Mouse (Mus musculus): ENCODE results near the gene Gm20388. TPM values are rescaled to one million over a fixed set of nuclear protein-coding genes. Genes with fewer than 3 reads are reported as not detected.
A peak's percentile ranks its signal among the peaks of the same experiment; 100 is the strongest.
"Not testable (repeated sequence)": the region's sequence is repeated elsewhere in the genome, so short reads cannot be mapped to it uniquely, and the experiment has no call there.

The Gm20388 gene
- polyA plus RNA-seq, 1 experiment = 59.3 TPM

DNA sequence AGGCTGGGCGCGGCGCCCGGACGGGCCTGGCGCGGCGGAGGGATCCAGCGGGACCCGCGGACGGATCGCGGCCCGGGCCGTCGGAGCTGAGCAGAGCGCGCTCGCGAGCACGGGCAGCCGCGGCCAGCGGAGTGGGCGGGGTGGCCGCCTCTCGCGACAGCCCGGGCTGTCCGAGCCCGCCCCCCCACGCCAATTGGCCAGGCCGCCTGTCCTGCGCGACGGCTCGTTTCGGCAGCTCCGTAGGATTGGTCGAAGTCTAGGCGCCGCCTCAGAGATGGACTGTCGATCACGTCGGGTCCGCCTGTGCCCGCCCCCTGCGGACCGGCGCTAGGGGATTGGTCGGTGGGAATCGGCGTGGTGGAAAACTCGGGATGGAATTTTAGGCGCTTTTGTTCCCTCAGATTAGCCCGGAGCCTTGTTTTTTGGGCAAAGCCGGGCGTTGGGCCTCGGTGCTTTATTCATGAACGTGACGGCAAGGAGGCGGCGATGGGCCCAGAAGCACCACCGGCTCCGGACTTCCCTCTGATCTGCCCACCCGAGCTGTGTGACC, 1742.2 kb downstream of the Gm20388 start, which contains the start of gene Zcchc14:
TSS of gene Zcchc14 (minus strand) at position 128 of the 550 bp plus-strand sequence.
- peak; percentile 100 for TF ChIP-seq POLR2A (IDR thresholded peaks at IDR 0.05; ENCODE audit: borderline replicate concordance, extremely low read depth, insufficient read depth, insufficient read length, poor library complexity, severe bottlenecking)
- TF ChIP-seq CTCF (IDR thresholded peaks at IDR 0.05; ENCODE audit: borderline replicate concordance, extremely low read depth, insufficient read depth, insufficient read length) = no peak
- peak; percentile 100 for DNase-seq (ENCODE audit: low read depth)

GRCm38 (mm10) chr8:121653340-121654019, 1742.8 kb downstream of the Gm20388 start:
- no peak for DNase-seq (ENCODE audit: low read depth)
- no peak for TF ChIP-seq CTCF (IDR thresholded peaks at IDR 0.05; ENCODE audit: borderline replicate concordance, extremely low read depth, insufficient read depth, insufficient read length)
- no peak for TF ChIP-seq POLR2A (IDR thresholded peaks at IDR 0.05; ENCODE audit: borderline replicate concordance, extremely low read depth, insufficient read depth, insufficient read length, poor library complexity, severe bottlenecking)

DNA sequence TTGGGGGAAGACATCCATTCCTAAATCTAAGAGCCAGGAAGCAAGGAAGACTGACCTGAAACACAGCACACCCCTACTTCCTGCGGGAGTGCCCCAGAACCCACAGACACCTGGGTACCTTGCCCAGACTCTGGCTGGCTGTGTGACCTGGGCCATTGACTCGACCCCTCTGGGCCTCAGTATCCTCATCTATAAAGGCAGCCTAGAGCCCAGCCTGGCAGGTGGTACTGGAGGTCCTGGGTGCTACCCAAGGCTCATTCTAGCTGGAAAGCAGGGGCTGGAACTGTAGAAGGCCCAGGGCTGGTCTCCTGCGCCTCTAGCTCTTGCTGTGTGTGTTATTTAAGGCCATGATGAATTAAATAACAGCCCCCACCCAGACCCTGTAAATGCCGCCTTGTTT, 1743.5 kb downstream of the Gm20388 start:
- DNase-seq (ENCODE audit: low read depth) = no peak
- TF ChIP-seq CTCF (IDR thresholded peaks at IDR 0.05; ENCODE audit: borderline replicate concordance, extremely low read depth, insufficient read depth, insufficient read length) (no peak), POLR2A (IDR thresholded peaks at IDR 0.05; ENCODE audit: borderline replicate concordance, extremely low read depth, insufficient read depth, insufficient read length, poor library complexity, severe bottlenecking) (no peak)

DNA sequence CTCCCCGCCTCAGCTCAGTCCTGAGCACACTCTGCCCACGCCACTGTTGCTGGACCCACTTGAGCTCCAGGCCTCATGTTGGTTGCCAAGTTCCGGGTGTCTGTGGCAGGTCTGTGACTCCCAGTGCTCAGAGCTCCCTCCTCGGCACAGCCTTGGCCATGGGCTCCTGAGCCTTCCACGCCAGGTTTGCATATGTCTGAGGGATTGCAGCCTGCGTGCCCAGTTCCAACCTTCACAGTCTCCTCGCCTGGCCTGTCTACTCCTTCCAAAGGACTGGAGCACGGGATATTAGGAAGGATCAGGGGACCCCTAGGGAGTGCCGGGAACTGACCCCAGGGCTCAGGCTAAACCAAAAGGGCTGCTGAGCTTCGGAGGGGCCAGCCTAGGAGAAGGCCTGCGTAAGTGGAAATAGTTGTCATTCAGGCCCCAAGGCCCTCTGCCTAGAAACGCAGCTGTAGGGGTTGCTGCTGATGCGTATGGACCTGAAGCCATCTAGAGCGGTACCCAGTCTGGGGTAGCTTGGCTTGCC, 1744.4 kb downstream of the Gm20388 start:
- DNase-seq (ENCODE audit: low read depth) = no peak
- TF ChIP-seq POLR2A (IDR thresholded peaks at IDR 0.05; ENCODE audit: borderline replicate concordance, extremely low read depth, insufficient read depth, insufficient read length, poor library complexity, severe bottlenecking) = no peak
- TF ChIP-seq CTCF (IDR thresholded peaks at IDR 0.05; ENCODE audit: borderline replicate concordance, extremely low read depth, insufficient read depth, insufficient read length) = no peak

DNA sequence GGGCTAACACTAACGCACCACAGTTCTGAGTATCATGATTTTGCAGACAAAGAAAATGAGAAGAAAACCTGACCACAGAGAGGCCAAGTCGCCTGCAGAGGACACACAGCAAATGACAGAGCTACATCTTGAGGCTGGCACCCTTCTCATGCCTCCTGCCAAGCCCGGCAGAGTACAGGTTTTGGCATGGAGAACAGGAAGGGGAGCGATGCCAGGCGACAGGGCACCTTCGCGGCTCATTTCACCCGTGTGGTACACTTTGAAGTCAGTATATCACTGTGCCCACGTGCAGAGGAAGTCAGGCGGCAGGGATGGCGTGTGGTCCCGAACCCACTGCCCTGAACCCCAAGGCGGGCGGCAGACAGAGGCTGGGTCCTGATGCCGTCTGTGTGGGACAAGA, 1750.0 kb downstream of the Gm20388 start:
- TF ChIP-seq POLR2A (IDR thresholded peaks at IDR 0.05; ENCODE audit: borderline replicate concordance, extremely low read depth, insufficient read depth, insufficient read length, poor library complexity, severe bottlenecking) (no peak), CTCF (IDR thresholded peaks at IDR 0.05; ENCODE audit: borderline replicate concordance, extremely low read depth, insufficient read depth, insufficient read length) (no peak)
- no peak for DNase-seq (ENCODE audit: low read depth)

DNA sequence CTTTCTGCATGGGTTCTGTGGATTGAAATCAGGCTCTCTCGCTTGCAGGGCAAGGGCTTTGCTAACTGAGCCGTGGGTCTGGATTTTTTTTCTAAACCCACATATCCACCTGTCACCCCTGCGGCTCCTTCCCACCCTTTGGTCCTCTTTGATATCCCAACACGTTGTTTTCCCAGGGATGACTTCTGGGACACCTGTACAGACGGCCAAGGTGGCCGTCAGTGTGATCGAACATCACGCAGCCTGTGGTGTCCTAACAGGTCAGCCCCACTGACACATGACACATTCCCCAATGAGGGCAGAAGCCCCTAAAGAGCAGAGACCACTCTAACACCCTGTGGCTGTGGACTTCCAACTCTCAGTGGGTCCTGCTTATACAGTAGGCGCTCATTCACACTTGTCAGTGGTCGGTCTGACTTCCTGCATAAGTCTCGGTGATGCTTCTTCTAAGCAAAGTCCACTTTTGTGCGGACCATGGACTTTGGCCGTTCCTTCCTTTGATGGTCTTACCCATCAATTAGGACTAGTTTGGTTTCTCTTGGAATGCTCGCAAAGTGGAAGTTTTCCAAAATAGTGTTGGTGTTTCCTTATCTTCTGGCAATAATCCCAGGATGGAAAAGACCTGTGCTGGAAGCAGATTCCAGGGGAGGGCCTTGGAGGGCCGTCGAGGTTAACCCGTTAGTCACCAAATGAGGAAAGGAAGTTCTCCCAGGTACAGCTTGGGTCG, 1751.2 kb downstream of the Gm20388 start:
- TF ChIP-seq POLR2A (IDR thresholded peaks at IDR 0.05; ENCODE audit: borderline replicate concordance, extremely low read depth, insufficient read depth, insufficient read length, poor library complexity, severe bottlenecking) (no peak), CTCF (IDR thresholded peaks at IDR 0.05; ENCODE audit: borderline replicate concordance, extremely low read depth, insufficient read depth, insufficient read length) (no peak)
- DNase-seq (ENCODE audit: low read depth) = no peak

- DNase-seq (ENCODE audit: low read depth) = no peak
- TF ChIP-seq POLR2A (IDR thresholded peaks at IDR 0.05; ENCODE audit: borderline replicate concordance, extremely low read depth, insufficient read depth, insufficient read length, poor library complexity, severe bottlenecking) = no peak
- no peak for TF ChIP-seq CTCF (IDR thresholded peaks at IDR 0.05; ENCODE audit: borderline replicate concordance, extremely low read depth, insufficient read depth, insufficient read length)
Observed at GRCm38 (mm10) chr8:121663101-121663500, 1752.5 kb downstream of the Gm20388 start.

DNA sequence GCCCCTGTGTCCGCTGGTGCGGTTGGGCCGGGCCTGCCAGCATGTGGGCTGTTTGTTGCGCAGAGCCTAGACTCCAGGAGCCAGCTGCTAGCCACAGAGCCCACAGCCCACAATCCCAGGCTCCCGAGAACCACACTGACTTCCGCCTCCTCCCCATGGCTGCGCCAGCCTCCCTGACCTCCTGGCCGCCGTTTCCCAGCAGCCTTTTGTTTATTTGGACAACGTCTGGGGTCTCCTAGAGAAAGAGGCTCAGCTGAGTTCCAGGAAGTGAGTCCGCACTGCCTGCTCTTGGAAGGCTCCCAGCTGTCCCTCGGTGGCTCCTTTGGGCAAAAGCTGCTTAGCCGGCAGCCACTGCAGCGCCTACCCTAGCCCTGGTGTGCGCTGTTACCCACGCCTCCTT, 1754.7 kb downstream of the Gm20388 start:
- DNase-seq (ENCODE audit: low read depth) = peak; percentile 70
- TF ChIP-seq POLR2A (IDR thresholded peaks at IDR 0.05; ENCODE audit: borderline replicate concordance, extremely low read depth, insufficient read depth, insufficient read length, poor library complexity, severe bottlenecking) (no peak), CTCF (IDR thresholded peaks at IDR 0.05; ENCODE audit: borderline replicate concordance, extremely low read depth, insufficient read depth, insufficient read length) (no peak)

DNA sequence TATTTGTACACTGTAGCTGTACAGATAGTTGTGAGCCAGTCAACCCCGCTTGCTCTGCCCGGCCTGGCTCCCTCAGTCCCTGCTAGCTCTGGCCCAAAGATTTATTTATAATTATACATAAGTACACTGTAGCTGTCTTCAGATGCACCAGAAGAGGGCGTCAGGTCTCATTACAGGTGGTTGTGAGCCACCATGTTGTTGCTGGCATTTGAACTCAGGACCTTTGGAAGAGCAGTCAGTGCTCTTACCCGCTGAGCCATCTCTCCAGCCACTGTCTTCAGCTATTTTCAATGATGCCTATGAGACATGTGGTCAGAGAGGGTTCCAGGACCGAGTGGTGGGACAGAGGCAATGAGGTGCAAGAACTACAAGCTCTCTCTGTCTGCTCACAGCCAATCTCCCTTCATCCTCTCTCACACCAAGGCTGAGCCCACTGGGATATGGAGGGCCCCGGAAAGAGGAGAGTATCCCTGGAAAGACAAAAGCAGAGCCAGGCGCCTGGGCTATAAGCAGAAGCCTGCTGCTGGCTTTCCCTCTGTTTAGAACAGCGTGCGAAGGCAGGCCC, 1757.4 kb downstream of the Gm20388 start:
- DNase-seq (ENCODE audit: low read depth) = not testable (repeated sequence)

- no peak for TF ChIP-seq CTCF (IDR thresholded peaks at IDR 0.05; ENCODE audit: borderline replicate concordance, extremely low read depth, insufficient read depth, insufficient read length)
- no peak for TF ChIP-seq POLR2A (IDR thresholded peaks at IDR 0.05; ENCODE audit: borderline replicate concordance, extremely low read depth, insufficient read depth, insufficient read length, poor library complexity, severe bottlenecking)
- peak; percentile 83 for DNase-seq (ENCODE audit: low read depth)
Observed at GRCm38 (mm10) chr8:121668553-121668952, 1757.9 kb downstream of the Gm20388 start.

DNA sequence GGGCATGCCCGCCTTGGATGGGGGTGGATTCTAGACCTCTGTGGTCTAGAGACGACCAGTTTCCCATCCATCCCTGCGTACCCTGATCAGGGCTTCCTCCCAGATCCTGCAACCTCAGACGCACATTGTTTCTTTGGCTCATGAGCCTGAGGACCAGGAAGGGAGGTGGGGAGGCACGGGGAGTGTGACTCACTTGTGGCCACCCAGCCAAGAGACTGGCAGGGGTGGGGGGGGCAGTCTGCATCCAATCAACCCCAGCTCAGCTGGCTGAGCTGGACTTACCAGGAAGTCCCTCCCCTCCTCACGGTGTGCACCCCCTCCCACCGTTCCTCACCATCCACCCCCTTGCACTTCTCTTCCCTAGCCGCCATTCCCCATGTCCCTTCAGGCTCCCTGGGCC, 1758.6 kb downstream of the Gm20388 start:
- DNase-seq (ENCODE audit: low read depth) = peak; percentile 65

More for the DNA sequence above, 1758.6 kb downstream of the Gm20388 start:
- TF ChIP-seq CTCF (IDR thresholded peaks at IDR 0.05; ENCODE audit: borderline replicate concordance, extremely low read depth, insufficient read depth, insufficient read length) (no peak), POLR2A (IDR thresholded peaks at IDR 0.05; ENCODE audit: borderline replicate concordance, extremely low read depth, insufficient read depth, insufficient read length, poor library complexity, severe bottlenecking) (no peak)

All from brain, embryonic 14.5 days (tissue).